Mouse (Mus musculus): ENCODE data around the gene Topaz1. TPM values are rescaled to one million over a fixed set of nuclear protein-coding genes. Genes with fewer than 3 reads are reported as not detected.

The Topaz1 gene
- polyA plus RNA-seq (2012; ENCODE audit: low replicate concordance) = not detected in 2 replicates

DNA sequence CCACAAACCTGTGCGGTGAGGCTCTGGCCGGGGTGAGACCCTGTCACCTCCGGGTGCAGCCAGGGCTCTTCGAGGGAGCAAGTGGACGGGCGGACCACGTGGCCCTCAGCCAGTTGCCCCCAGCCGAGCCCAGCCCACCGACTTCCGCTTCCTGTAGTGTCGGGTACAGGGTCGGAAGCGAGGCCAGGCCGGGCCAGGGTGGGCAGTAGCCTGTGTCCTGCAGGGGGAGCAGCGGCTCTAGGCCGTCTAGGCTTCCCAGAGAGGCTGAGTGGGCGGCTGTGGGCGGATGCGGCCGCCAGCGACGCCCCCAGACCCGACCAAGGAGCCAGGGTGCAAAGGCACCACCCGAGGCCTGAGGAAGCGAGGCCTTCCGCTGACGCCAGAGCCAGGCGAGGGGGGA, at the start of gene Topaz1:
Gene Topaz1, plus strand, starts transcription at position 287 of the 400 bp plus-strand sequence.

DNA sequence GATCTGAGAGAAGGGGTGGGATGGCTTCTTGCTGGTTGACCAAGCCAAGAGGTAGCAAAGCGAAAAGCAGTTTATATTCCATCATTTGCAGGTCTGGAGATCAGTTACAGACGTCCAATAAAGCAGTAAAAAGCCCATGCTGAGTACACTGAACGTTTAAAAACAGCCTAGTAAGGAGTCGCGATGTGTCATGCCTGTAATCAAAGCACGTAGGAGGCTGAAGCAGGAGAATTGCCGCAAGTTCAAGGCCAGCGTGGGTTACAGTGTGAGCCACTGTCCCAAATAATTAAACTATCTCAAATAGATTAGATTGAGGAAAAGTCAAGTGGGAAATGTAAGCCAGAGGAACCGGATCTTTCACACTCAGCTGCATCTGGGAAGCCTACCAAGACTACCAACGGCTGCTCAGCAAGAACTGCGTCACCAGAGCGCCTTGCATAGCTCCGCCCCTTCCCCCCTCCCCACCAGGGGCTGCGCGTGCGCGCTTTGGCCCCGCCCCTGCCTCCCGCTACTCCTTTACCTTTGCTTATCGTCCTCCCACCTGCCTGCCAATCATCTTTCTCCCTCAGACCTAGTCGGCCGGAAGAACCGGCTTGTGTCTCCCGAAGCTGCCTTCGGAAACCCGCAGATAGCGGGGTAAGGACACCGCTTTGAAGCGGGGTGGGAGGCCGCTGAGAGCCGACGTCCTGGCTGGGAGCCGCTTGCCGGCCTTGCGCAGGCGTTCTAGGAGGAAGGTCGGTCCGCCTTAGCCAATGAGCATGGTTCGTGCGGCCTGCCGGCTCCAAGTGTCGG, 58.1 kb downstream of the Topaz1 start, which contains the start of gene Tcaim:
Gene Tcaim, plus strand, starts transcription at position 487 of the 792 bp plus-strand sequence.

DNA sequence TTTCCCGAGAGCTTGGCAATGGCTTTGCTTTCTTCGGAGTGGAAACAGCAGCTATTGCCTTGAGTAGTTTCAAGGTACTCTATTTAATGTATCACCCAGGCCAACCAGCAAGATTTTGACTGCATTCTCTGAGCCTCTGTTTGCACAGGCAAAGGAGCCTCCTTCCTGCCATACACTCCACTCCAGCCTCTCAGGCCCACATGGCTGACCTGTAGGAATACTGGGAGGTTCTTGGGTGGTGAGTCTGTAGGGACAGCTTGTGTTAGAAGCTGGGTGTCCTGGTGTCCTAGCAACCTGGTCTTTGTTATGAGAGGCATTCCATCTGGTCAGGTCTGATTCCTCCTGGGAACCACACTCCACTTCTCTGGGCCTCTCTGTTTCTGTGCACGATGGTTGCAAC, 96.6 kb downstream of the Topaz1 start, which contains the start of gene Gm35549:
Gene Gm35549, minus strand, starts transcription at position 276 of the 400 bp plus-strand sequence.

Other genes starting within 250 kb of the Topaz1 start
- gene Tcaim, start 58.2 kb downstream of the Topaz1 start, polyA plus RNA-seq (2012; ENCODE audit: low replicate concordance) = 0.84 and 0.92 TPM in 2 replicates
- gene Gm35549, start 96.7 kb downstream of the Topaz1 start, polyA plus RNA-seq (2012; ENCODE audit: low replicate concordance) = not detected in 2 replicates
- 4.2 and 4.5 TPM in 2 replicates for gene Zfp445, start 118.7 kb downstream of the Topaz1 start, polyA plus RNA-seq (2012; ENCODE audit: low replicate concordance)
- gene Zkscan7, start 138.3 kb downstream of the Topaz1 start, polyA plus RNA-seq (2012; ENCODE audit: low replicate concordance) = 0.44 and 0.97 TPM in 2 replicates
- 0.08 and 0.42 TPM in 2 replicates for gene Zfp105, start 175.7 kb downstream of the Topaz1 start, polyA plus RNA-seq (2012; ENCODE audit: low replicate concordance)
- gene 1110059G10Rik, start 203.7 kb downstream of the Topaz1 start, polyA plus RNA-seq (2012; ENCODE audit: low replicate concordance) = 1.5 and 2.4 TPM in 2 replicates
- 4.0 and 9.8 TPM in 2 replicates for gene Kif15, start 203.7 kb downstream of the Topaz1 start, polyA plus RNA-seq (2012; ENCODE audit: low replicate concordance)